Mouse (Mus musculus): ENCODE results near the gene Hacd1. TPM values are rescaled to one million over a fixed set of nuclear protein-coding genes. Genes with fewer than 3 reads are reported as not detected.

Hacd1 gene
- polyA plus RNA-seq, 1 experiment from 2014 or later: 120 TPM

DNA sequence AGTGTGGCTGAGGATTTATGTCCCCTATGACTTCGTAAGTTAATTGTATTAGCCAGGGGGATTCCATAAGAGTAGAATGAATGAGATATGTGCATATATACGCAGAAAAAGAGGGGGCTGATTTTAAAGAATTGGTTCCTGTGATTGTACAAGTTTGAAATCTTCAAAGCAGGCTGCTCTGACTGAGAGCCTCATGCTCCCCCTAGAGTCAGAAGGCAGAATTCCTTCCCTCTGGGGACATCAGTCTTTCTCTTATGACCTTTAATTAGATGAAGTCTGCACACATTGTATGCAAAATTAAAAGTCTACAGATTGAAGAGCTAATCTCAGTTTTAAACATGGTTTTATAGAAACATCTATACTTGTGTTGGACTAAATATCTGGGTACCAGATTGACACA is 117.8 kb downstream of the Hacd1 start:
- Histone ChIP-seq H3K4me2 (replicated peaks) (no peak overlapping the region), H3K27ac (no peak overlapping the region), H3K27me3 (replicated peaks) (no peaks in the 10 kb centered on the region), H3K9ac (no peak overlapping the region), H3K36me3 (no peaks in the 10 kb centered on the region), H3K4me3 (replicated peaks) (no peak overlapping the region), H3K4me1 (replicated peaks) (no peaks in the 10 kb centered on the region), H3K9me3 (no peaks in the 10 kb centered on the region)
- 41% methylated on average over 2 of the region's 2 CpGs for WGBS
- no peak for ATAC-seq

GRCm38 (mm10) chr2:13935343-13935742 is 120.6 kb downstream of the Hacd1 start:
- no peaks in the 10 kb centered on the region for H3K4me1 ChIP-seq (replicated peaks)
- no peaks in the 10 kb centered on the region for H3K9me3 ChIP-seq
- H3K4me2 ChIP-seq (replicated peaks): no peak overlapping the region
- H3K27me3 ChIP-seq (replicated peaks): no peaks in the 10 kb centered on the region
- ATAC-seq: no peak
- no peak overlapping the region for H3K4me3 ChIP-seq (replicated peaks)
- no peaks in the 10 kb centered on the region for H3K36me3 ChIP-seq
- 73% methylated on average over 3 of the region's 3 CpGs for WGBS
- H3K9ac ChIP-seq: no peak overlapping the region
- H3K27ac ChIP-seq: no peak overlapping the region

DNA sequence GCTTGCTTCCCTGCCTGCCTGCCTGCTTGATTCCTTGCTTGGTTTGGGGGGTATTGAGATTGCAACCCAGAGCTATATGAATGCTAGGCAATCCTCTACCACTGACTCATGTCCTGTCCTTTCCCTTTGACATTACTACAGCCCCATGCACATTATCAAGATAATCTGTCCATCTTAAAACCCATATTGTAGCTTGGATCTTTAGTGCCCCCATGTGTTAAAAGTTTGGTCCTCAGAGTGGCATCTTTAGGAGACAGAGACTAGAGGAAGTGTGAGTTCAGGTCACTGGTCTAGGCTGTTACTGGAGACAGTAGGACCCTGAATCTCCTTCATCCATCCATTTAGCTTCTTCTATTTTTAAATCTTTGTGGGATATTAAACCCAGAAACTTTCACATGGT is 123.7 kb downstream of the Hacd1 start:
- Histone ChIP-seq H3K9me3 (no peaks in the 10 kb centered on the region), H3K27ac (no peak overlapping the region), H3K4me3 (replicated peaks) (no peak overlapping the region), H3K4me2 (replicated peaks) (no peak overlapping the region), H3K9ac (no peak overlapping the region), H3K36me3 (no peaks in the 10 kb centered on the region), H3K4me1 (replicated peaks) (no peaks in the 10 kb centered on the region), H3K27me3 (replicated peaks) (no peaks in the 10 kb centered on the region)
- ATAC-seq: no peak

DNA sequence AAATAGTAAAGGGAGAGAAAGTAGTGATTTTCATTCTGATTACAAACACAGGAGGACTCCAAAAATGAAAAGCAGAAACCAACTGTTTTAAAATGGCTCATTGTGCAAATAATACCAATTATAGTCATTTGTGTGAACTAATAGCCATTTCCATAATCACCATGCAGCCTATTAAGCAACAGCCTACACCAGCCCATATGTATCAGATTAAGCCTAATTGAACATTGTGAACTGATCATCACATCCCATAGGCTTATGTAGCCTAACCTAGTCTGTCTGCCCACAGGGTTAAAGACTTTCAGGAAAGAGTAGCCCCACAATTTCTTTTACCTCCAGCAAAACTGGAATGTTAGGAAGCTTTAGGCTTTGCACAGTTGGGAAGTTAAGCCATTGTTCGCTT is 125.2 kb downstream of the Hacd1 start:
- H3K4me2 ChIP-seq (replicated peaks): no peak overlapping the region
- no peak overlapping the region for H3K9ac ChIP-seq
- H3K27me3 ChIP-seq (replicated peaks): no peaks in the 10 kb centered on the region
- H3K9me3 ChIP-seq: no peaks in the 10 kb centered on the region
- H3K36me3 ChIP-seq: no peaks in the 10 kb centered on the region
- no peak overlapping the region for H3K27ac ChIP-seq
- 82% methylated on average over 1 of the region's 1 CpGs for WGBS
- no peaks in the 10 kb centered on the region for H3K4me1 ChIP-seq (replicated peaks)
- no peak for ATAC-seq
- no peak overlapping the region for H3K4me3 ChIP-seq (replicated peaks)

GRCm38 (mm10) chr2:13888568-13888967 is 167.4 kb downstream of the Hacd1 start:
- no peak overlapping the region for H3K27ac ChIP-seq
- no peak overlapping the region for H3K4me2 ChIP-seq (replicated peaks)
- H3K9ac ChIP-seq: no peak overlapping the region
- no peaks in the 10 kb centered on the region for H3K4me1 ChIP-seq (replicated peaks)
- no peaks in the 10 kb centered on the region for H3K27me3 ChIP-seq (replicated peaks)
- no peak for ATAC-seq
- no peaks in the 10 kb centered on the region for H3K36me3 ChIP-seq
- no peaks in the 10 kb centered on the region for H3K9me3 ChIP-seq
- no peak overlapping the region for H3K4me3 ChIP-seq (replicated peaks)

GRCm38 (mm10) chr2:13857461-13857860 is 198.5 kb downstream of the Hacd1 start:
- Histone ChIP-seq H3K27ac (no peak overlapping the region), H3K9ac (no peak overlapping the region), H3K4me2 (replicated peaks) (no peak overlapping the region), H3K4me3 (replicated peaks) (no peak overlapping the region), H3K27me3 (replicated peaks) (no peaks in the 10 kb centered on the region), H3K36me3 (no peaks in the 10 kb centered on the region), H3K4me1 (replicated peaks) (no peaks in the 10 kb centered on the region), H3K9me3 (no peaks in the 10 kb centered on the region)
- 61% methylated on average over 2 of the region's 2 CpGs for WGBS
- ATAC-seq: no peak

- no peaks in the 10 kb centered on the region for H3K4me1 ChIP-seq (replicated peaks)
- no peak overlapping the region for H3K27ac ChIP-seq
- no peak overlapping the region for H3K4me2 ChIP-seq (replicated peaks)
- H3K27me3 ChIP-seq (replicated peaks): no peaks in the 10 kb centered on the region
- H3K4me3 ChIP-seq (replicated peaks): no peak overlapping the region
- WGBS: 64% methylated on average over 3 of the region's 3 CpGs
- H3K36me3 ChIP-seq: no peaks in the 10 kb centered on the region
- H3K9me3 ChIP-seq: no peaks in the 10 kb centered on the region
- ATAC-seq: no peak
- H3K9ac ChIP-seq: no peak overlapping the region
Measured at GRCm38 (mm10) chr2:13855510-13855909, 200.4 kb downstream of the Hacd1 start.

DNA sequence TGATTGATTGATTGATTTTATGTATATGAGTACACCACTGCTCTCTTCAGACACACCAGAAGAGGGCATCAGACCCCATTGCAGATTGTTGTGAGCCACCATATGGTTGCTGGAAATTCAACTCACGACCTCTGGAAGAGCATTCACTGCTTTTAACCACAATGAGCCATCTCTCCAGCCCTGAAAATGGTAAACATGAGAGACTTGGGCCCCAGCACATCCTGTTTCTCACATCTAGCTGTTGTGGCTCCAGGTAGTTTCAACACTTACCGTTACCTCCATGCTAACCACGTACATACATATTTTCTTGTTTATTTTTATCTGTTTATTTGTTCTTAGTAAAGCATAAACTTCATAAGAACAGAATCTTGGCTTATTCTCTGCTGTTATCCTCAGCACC is 219.6 kb downstream of the Hacd1 start:
- Histone ChIP-seq H3K27ac (no peak overlapping the region), H3K4me2 (replicated peaks) (no peak overlapping the region), H3K9me3 (no peaks in the 10 kb centered on the region), H3K4me1 (replicated peaks) (no peaks in the 10 kb centered on the region), H3K9ac (no peak overlapping the region), H3K36me3 (no peaks in the 10 kb centered on the region), H3K27me3 (replicated peaks) (no peaks in the 10 kb centered on the region), H3K4me3 (replicated peaks) (no peak overlapping the region)
- no peak for ATAC-seq
- WGBS: 75% methylated on average over 3 of the region's 3 CpGs

GRCm38 (mm10) chr2:13834989-13835388 is 220.9 kb downstream of the Hacd1 start:
- no peak overlapping the region for H3K9ac ChIP-seq
- no peak overlapping the region for H3K27ac ChIP-seq
- no peaks in the 10 kb centered on the region for H3K36me3 ChIP-seq
- no peak overlapping the region for H3K4me2 ChIP-seq (replicated peaks)
- H3K27me3 ChIP-seq (replicated peaks): no peaks in the 10 kb centered on the region
- H3K4me1 ChIP-seq (replicated peaks): no peaks in the 10 kb centered on the region
- WGBS: 46% methylated on average over 1 of the region's 1 CpGs
- no peaks in the 10 kb centered on the region for H3K9me3 ChIP-seq
- no peak overlapping the region for H3K4me3 ChIP-seq (replicated peaks)
- no peak for ATAC-seq

- no peak overlapping the region for H3K27ac ChIP-seq
- no peak overlapping the region for H3K4me2 ChIP-seq (replicated peaks)
- no peak overlapping the region for H3K4me3 ChIP-seq (replicated peaks)
- ATAC-seq: no peak
- 88% methylated on average over 2 of the region's 2 CpGs for WGBS
- no peaks in the 10 kb centered on the region for H3K9me3 ChIP-seq
- H3K27me3 ChIP-seq (replicated peaks): no peaks in the 10 kb centered on the region
- no peak overlapping the region for H3K9ac ChIP-seq
- H3K4me1 ChIP-seq (replicated peaks): no peaks in the 10 kb centered on the region
- no peaks in the 10 kb centered on the region for H3K36me3 ChIP-seq
Measured at GRCm38 (mm10) chr2:13816645-13817044, 239.3 kb downstream of the Hacd1 start.

- Histone ChIP-seq H3K27ac (no peak overlapping the region), H3K4me1 (replicated peaks) (no peaks in the 10 kb centered on the region), H3K27me3 (replicated peaks) (no peaks in the 10 kb centered on the region), H3K9ac (no peak overlapping the region), H3K4me2 (replicated peaks) (no peak overlapping the region), H3K9me3 (no peaks in the 10 kb centered on the region), H3K4me3 (replicated peaks) (no peak overlapping the region), H3K36me3 (no peaks in the 10 kb centered on the region)
- no peak for ATAC-seq
- 31% methylated on average over 5 of the region's 5 CpGs for WGBS
Measured at GRCm38 (mm10) chr2:13808593-13808992, 247.3 kb downstream of the Hacd1 start.

GRCm38 (mm10) chr2:13808008-13808407 is 247.9 kb downstream of the Hacd1 start:
- no peak for ATAC-seq
- Histone ChIP-seq H3K9ac (no peak overlapping the region), H3K36me3 (no peaks in the 10 kb centered on the region), H3K4me3 (replicated peaks) (no peak overlapping the region), H3K27ac (no peak overlapping the region), H3K4me2 (replicated peaks) (no peak overlapping the region), H3K27me3 (replicated peaks) (no peaks in the 10 kb centered on the region), H3K4me1 (replicated peaks) (no peaks in the 10 kb centered on the region), H3K9me3 (no peaks in the 10 kb centered on the region)
- WGBS: 68% methylated on average over 4 of the region's 4 CpGs

DNA sequence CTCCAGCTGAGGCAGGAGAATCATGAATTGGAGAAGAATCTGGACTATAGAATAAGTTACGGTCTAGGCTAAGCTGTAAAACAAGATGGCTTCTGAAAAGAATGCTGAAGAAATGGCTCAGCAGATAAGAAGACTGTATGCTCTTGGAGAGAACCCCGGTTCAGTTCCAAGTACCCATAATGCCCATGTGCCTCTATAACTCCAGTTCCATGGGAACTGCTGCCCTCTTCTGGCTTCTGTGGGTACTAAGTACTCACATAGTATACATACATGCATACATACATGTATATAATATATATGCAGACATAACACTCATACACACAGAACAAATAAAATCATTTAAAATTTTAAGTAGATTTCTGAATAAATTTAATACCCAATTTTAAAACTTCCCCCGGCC is 249.8 kb downstream of the Hacd1 start:
- no peaks in the 10 kb centered on the region for H3K27me3 ChIP-seq (replicated peaks)
- no peak overlapping the region for H3K27ac ChIP-seq
- no peaks in the 10 kb centered on the region for H3K9me3 ChIP-seq
- no peak overlapping the region for H3K4me3 ChIP-seq (replicated peaks)
- no peak overlapping the region for H3K4me2 ChIP-seq (replicated peaks)
- 91% methylated on average over 3 of the region's 3 CpGs for WGBS
- ATAC-seq: no peak
- H3K4me1 ChIP-seq (replicated peaks): no peaks in the 10 kb centered on the region
- H3K9ac ChIP-seq: no peak overlapping the region
- H3K36me3 ChIP-seq: no peaks in the 10 kb centered on the region

DNA sequence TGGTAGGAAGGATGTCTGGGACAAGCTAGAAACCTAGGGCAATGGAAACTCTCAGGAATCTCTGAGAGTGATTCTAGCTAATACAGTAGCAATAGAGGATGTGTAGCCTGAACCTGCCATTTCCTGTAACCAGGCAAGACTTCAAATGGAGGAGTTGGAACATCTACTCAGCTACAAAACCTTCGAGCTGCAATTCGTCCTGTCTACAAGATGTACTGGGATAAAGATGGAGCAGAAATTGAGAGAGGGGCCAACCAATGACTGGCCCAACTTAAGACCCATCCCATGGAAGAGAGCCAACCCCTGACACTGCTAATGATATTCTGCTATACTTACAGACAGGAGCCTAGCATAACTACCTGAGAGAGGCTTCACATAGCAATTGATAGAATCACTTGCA is 255.3 kb downstream of the Hacd1 start:
- Histone ChIP-seq H3K4me2 (replicated peaks) (no peak overlapping the region), H3K4me1 (replicated peaks) (no peaks in the 10 kb centered on the region), H3K4me3 (replicated peaks) (no peak overlapping the region), H3K36me3 (no peaks in the 10 kb centered on the region), H3K27me3 (replicated peaks) (no peaks in the 10 kb centered on the region), H3K9me3 (no peaks in the 10 kb centered on the region), H3K9ac (no peak overlapping the region), H3K27ac (no peak overlapping the region)
- 91% methylated on average over 2 of the region's 2 CpGs for WGBS
- no peak for ATAC-seq

Data from intestine, embryonic 15.5 days (tissue).